Mouse (Mus musculus) heart, adult 18-20 months (tissue): ENCODE data around the gene Nipbl. TPM values are rescaled to one million over a fixed set of nuclear protein-coding genes. Genes with fewer than 3 reads are reported as not detected.

Experiments
- DNase-seq, 2 experiments: peaks; one replicate each; pipeline ENCODE4 v3.0.0; 2021 to 2022; ENCODE audit warnings: mixed read lengths in 1 of 2
- total RNA-seq, 2 experiments: library from RNA; stranded (reverse); gene quantifications; 2 replicates each; pipeline ENCODE4 v1.2.3; 2021

Gene Nipbl
- total RNA-seq, 2 experiments from 2014 or later = 25.7 to 29.3 TPM

DNA sequence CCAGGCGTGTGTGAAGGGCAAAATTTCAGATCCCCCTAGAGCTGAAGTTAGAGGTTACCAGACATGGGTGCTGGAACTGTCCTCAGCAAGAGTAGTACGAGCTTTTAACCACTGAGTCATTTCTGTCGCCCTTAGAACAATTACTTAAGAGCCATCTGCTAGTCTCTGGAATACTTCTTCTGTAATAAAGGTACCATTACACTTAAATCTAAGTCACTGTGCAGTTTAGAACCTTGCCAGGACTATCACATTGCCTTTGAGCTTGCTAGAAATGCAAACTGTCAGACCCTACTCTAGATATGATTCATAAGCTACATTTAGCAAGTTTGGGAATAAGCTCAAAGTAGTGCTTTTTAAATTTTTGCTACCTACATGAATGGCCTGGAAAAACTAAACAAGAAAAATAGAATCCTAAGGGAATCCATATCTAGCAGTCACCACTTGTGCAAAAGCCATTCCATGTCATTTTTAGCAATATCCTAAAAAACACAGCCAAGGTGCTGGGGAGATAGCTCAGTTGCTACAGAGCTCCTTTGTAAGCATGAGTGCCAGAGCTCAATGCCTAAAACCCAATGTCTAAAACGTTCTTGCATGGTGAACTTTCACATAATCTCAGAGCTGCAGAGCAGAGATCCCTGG is 27.6 kb downstream of the Nipbl start:
- DNase-seq = no peak

DNA sequence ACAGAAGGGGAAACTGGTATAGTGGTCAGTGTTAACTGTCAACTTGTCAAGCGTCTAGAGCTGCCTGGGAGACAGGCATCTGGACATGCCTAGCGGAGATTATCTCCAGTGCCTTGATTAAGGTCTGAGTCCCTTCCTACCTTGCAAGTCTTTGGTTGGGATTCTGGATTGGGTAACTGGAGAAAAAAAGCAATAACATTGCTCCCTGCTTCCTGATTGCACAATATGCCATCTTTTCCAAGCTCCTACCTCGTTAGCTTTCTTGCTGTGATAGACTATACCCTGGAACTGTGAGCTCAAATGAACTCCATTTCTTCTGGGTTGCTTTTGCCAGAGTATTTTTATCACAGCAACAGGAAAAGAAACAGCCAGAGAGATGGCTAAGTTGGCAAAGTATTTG is 30.9 kb downstream of the Nipbl start:
- DNase-seq = no peak

DNA sequence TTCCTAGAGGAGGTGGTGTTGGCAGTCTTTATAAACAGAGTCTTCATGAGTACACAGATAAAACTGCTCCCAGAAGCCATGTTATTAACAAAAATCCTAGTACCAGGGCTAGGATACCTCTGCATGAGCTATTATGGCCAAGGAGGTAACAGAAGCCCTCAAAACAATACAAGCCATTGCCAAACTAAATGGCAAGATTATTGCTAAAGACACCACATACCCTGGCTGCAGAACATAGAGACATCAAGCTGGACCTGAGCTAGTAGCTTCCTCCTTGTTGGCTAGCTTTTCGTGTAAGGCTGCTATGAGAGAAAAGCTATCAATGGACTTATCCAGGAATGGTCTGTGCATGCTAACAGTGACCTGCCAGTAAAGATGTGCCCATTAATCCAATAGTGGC is 32.4 kb downstream of the Nipbl start:
- DNase-seq = no peak

DNA sequence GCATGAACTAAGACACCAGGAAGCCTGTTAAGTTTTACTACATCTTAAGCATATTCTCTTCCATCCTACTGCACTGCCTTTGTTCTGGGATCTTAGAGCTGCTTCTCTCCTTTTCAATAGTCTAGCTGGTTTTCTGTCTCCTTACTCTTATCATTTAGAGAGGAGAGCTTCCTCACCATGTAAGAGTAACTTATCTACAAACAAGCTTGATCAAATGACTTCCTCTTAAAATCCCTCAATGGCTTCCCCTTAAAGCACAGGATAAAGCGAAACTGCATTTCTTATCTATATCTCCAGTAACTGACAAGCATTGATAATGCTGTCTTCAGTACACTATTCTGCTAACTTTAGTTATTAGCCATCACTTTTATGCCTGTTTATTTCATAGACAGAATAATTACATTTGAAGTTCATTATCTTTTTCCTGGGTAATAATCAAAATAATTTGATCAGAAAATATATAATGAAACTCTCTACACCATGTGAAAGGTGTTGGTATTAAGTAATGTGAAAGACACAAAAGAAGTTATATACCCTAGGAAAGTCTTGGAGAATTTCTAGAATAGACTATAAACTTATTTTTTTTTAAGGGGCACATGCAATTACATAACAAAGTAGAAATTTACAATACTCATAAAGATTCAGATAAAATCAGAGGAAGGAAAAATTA is 33.0 kb downstream of the Nipbl start:
- DNase-seq = no peak

DNA sequence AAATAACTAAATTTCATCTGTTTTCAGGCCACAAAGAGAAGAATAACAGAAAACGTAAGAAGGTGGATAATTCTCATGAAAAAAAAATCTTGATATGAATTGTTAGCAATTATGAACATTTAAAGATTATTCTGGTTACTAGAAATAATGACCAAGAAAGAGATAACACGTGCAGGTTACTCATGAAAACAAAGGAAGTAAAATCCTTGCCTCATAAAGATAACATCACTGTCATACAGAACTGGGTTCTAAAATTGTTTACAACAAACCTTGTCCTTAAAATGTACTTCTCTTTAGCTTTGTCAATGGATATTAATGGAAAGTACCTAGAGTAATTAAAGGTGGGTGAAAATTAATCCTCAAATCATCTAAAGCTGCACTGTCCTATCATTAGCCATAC is 37.2 kb downstream of the Nipbl start:
- DNase-seq = no peak

DNA sequence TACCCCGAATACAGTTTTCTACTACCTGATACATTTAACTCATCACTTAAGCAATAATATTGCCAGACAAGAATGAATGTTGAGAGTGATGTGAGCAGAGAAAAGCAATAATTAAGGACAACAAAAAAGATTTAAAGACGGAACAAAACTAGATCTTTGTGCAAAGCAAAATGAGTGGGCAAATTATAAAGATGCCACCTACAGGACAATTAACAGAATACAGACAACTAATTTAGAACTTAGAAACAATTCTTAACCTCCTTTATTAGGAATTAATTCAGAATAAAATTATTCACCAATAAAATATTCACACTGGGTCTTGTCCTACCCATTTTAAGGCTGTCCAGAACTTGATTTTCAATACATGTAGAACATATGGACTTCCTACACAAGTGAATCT is 38.0 kb downstream of the Nipbl start:
- no peak for DNase-seq

DNA sequence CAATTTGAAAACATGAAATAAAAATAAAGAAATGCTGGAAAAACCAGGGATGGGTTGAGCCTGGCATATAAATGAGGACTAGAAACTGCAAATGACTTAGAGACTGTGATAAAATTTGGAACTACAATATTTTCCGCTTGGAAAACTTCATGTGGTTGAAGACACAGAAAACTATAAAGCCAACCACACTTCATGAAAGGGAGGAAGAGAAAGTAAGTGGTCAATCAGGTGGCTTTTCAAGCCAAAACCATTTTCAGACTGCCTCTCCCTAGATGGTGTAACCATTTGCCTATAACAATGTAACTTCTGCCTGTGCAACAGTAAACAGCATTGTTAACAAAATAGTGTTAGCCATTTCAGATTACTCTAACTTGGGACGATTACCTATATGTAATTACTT is 41.7 kb downstream of the Nipbl start:
- DNase-seq = no peak

DNA sequence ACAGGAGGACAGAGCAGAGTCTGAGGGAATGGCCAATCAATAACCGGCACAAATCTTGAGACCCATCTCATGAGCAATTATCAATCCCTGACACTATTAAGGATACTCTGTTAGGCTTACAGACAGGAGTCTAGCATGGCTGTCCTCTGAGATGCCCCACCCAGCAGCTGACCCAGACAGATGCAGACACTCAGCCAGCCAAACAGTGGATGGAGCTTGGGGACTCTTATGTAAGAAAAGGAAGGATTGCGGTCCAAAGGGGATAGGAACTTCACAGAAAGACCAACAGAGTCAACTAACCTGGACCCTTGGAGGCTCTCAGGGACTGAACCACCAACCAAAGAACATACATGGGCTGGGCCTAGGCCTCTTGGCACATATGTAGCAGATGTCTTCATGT is 42.7 kb downstream of the Nipbl start:
- DNase-seq = peak; percentile 42 to 50

DNA sequence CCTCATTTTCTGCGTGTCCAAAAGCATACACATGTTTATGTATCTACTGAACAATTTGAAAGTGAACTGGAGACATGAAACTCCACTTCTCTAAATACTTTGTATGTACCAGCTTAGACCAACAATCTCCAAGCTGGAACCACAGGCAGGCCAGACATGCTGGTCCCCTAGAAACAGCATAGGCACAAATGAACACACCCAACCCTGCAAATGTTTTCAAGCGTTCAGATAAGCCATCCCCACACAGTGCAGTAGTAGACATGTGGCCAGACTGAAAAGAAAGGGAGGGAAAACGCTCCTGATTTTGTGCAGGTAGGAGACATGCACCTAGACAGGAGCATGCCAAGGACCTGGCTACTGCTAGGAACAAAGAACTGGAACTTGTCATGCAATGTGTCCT is 52.5 kb downstream of the Nipbl start:
- DNase-seq = no peak

DNA sequence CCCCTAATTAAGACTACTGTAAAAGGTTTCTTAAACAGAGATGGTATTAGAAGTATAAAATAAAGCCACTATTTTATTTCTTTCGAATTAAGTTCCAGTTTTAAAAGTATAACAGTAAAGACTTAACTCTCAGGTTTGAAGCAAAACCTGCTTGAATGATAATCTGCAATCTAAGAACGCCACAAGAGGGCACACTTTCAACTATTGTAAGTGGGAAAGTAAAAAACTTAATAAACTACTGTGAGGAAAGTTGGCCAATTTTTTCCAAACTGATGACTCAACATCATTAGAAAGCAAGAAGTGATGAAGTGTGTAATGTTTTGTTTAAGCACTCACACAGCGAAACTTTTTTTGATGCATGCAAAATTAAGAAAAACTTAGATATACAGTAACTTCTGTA is 62.0 kb downstream of the Nipbl start:
- peak; percentile 42 to 79 for DNase-seq

DNA sequence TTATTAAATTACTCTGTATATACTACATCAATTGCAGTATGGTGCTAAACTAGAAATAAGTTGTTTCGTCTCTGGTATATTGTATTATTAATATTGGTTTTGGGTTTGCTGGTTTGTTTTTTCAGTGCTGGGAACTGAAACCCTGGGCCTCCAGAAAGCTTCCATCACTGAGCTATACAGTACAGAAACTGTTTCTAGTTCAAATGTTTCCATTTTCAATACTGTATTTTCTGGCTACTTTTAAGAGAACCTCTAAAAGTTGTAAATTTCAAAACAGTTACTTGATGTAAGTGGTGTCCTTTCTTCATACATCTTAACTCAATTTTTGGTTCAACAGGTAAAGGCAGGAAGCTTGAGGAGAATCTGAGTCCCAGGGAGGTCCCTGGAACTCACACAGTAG is 68.6 kb downstream of the Nipbl start:
- no peak for DNase-seq

DNA sequence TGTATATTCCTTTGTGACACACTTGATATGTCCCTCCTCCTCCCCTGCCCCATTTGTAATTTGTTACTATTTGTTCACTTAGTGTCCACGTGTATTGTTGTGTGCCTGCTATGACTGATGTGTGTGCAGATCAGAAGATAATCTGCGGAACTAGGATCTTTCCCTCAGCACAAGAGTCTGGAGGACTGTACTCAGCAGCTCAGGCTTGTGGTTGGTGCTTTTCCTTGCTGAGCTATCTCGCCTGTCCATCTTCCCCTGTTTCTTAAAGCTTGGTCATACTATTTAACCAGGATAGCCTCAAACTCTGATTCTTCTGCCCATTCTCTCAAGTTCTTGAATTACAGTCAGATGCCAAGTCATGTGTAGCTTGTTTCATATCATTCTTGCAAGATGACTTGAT is 69.5 kb downstream of the Nipbl start:
- no peak for DNase-seq

DNA sequence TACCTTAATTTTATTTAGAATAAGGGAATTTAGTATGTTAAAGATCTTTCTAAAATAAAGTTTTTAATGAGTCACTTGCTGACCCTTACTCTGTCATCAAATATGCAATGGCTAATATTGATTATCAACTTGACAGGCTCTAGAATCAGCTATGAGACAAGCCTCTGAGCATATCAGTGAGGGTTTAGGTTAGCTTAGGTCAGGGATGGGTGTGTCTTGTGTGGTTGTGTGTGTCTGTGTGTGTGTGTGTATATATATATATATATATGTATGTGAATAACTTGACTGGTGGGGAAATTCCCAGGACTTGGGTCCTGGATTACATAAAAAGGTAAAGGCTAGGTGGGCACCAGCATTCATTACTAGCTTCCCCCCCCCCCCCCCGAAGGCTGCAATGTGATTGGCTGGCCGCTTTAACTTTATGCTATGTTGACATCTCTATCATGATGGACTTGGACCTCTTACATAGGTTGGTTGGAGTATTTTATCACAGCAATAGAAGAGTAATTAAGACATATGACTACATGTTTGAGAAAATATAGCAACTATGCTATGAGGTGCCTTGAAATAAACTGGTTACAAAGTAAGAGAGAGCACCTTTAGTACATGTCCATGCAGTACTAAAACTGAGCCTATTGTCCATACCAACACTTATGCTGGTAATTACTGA is 97.0 kb downstream of the Nipbl start:
- no peak for DNase-seq

DNA sequence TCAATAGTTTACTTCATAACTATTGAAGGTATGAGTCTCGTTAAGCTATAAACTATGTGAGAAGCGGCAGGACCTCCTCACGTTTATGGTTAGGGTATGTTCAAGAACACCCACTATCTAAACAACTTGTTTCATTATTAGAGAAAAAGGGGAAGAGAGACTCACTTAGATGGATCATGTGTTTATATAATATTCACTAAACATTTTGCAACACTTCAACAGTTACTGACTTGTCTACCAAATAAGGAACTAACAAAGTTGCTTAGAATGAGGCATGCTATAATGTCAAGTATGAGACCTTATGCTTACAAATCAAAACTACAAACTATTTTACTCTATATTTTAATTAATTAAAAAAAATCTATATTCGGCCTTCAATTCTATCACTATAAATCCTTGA is 103.7 kb downstream of the Nipbl start:
- no peak for DNase-seq

DNA sequence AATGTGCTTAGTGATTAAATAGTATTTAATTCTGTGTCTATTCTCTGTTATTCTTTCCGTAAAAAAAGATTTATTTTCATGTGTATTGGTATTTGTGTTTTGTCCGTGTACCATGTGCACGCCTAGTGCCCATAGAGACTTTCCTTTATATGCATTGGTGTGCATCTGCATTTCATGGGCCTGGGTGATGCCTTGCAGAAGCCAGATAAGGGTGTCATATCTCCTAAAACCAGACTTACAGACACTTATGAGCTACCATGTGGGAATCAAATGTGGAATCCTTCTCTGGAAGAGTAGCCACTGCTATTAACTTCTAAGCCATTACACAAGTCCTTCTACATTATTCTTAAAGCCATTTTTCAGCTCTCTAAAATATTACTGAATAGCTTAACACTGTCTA is 112.7 kb downstream of the Nipbl start:
- DNase-seq = no peak

DNA sequence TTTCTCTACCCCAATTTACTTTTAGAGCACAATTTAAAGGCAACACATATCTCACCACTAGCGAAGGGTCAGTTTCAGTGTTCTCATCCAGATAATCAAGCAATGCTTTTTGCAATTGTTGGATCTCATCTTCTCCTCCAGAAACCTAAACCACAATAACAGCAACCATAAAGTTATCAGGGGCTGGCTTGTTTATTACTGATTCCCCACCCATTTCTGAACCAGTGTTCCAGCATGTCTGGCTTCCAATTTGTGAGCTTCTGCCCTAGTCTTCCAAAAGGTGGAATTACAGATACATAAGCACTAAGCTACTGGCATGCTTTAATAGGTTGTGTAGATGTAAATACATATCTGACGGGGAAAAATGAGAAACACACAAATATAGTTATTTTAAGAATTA is 118.6 kb downstream of the Nipbl start:
- no peak for DNase-seq

DNA sequence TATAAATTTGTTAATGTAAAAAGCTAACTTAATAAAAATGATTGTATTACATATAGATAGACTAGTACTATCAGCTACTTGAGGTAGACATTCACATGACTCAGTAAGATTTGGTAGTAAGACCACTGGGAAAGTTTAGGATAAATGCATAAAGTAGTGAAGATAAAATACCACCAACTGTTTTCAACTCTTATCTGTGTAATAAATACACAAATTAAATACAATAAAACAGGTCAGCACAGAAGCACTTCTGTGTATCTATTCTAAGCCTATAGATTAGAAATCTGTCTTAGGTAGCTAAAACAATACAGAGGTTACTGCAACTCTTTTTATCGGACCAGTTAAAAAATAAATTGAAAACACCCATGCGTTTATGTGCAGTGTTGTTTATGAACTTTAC is 119.4 kb downstream of the Nipbl start:
- DNase-seq = no peak

DNA sequence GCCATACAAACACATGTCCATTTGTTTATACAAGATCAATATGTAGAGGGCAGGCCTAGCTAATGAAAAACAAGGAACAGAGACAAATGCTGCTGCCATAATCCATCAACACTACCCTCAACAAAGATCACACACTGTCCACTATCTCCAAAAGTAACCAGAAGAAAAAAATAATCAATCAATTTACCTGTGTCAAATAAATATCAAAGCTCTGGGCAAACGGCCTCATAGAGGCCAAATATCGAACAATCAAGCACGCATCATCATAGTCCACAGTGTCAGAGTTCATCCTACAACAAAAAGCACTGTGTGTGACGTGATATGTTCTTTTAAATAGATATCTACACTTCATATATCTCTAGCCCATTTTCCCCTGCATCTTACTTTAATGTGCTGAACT is 120.2 kb downstream of the Nipbl start:
- no peak for DNase-seq

DNA sequence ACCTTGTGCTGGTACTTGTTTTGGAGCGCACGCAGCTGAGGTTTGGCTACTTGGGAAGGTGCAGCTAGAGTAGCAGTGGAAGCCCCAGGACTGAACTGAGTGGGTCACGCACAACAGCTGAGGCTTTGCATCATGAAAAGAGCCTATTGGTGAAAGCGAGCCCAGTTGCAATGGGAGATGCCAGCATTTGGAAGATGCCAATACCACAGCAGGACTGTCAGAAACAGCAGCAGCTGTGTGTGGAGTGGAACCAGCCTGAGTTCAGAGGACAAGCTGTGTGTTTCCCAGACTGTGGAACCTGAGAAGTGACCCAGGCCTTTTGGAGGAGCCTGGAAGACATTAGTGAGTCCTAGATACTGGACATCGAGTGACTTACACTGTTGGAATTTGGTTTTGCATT is 122.8 kb downstream of the Nipbl start:
- no peak for DNase-seq

DNA sequence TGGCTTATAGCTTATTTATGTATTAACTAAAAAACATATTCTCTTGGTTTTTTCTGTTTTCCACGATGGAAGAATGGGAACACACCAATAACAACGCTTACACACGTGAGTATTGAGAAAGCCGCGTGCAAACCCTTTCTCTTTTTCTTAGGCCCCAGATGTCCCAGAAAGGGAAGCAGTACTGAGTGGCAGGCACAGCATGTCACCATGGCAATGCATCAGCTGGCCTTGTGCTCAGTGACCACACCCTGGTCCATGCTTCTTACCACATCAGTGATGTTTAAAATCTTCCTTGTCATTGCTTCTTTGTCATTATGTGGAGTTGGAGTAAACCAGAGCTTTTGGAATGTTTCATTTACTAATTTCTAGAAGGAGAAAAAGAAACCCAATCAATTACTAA is 125.1 kb downstream of the Nipbl start:
- DNase-seq = no peak

DNA sequence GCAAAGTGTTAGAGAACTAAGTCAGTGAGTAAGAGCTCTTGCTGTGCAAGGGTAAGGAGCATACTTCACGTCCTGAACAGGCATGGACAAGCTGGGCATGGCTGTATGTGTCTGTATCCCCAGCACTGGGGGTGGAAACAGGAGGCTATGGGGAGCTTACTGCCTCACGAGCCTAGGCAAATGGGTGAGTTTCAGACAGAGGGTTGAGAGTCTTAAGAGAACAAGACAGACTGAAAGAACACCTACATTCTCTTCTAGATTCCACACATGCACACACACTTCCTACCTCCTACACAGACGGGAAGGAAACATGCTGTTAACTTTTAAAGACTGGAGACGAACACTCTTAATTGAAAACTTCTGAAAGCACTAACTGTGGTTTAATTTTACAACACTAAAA is 126.9 kb downstream of the Nipbl start:
- DNase-seq = no peak

DNA sequence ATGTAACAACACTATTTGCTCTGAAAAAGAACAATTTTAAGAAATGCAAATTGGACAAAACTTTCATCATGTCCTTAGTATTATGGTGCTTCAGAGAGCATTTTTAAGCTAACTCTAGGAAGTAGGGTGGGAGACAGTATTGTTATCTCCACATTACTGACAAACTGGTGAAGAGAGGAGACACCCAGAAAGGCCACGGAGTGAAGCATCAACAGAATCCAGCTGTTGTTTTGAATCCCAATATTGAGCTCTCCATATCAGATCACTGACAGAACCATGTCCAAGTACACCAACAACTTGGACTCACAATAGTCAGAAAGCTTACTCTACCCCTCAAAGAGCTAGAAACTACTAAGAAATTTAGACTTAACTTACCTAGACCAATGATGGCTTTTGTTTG is 138.8 kb downstream of the Nipbl start:
- DNase-seq = no peak

DNA sequence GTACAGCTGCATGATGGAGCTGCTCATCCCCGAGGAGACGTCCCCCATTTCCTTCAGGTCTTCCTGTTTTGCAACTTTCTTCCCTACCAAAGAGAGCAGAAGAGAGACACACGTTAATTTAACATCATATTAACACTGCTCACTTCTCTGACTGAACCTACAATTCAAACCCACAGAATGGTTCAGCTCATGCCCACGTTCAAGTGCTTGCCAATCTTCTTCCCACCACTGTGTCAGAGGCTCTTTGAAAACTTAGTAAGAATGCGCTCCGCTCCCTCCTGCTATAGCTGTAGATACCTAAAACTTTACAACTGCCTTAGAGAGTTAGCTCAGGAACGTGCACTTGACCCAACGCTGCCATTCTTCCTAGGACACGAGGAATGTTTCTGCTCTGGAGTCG is 141.3 kb downstream of the Nipbl start:
- no peak for DNase-seq

DNA sequence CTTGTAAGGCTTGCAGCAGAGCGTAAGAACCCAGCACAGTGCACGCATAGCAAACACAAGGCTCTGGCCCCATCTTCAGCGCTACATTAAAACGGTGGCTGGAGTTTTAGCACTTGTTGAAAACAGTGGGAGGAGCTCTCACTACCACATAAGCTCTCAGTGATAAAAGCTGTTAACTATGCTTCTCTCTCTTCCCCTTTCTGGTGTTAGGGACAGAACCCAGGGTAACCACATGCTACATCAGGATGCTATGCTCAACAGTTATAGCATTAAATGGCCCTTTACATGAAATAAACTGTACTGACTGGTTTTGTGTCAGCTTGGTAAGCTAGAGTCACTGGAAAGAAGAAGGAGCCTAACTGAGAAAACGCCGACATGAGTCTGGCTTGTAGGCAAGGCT is 150.1 kb downstream of the Nipbl start:
- no peak for DNase-seq
